Mouse (Mus musculus): ENCODE results near the gene Scn4a.
A peak's percentile ranks its signal among the peaks of the same experiment; 100 is the strongest.

Gene Scn4a

DNA sequence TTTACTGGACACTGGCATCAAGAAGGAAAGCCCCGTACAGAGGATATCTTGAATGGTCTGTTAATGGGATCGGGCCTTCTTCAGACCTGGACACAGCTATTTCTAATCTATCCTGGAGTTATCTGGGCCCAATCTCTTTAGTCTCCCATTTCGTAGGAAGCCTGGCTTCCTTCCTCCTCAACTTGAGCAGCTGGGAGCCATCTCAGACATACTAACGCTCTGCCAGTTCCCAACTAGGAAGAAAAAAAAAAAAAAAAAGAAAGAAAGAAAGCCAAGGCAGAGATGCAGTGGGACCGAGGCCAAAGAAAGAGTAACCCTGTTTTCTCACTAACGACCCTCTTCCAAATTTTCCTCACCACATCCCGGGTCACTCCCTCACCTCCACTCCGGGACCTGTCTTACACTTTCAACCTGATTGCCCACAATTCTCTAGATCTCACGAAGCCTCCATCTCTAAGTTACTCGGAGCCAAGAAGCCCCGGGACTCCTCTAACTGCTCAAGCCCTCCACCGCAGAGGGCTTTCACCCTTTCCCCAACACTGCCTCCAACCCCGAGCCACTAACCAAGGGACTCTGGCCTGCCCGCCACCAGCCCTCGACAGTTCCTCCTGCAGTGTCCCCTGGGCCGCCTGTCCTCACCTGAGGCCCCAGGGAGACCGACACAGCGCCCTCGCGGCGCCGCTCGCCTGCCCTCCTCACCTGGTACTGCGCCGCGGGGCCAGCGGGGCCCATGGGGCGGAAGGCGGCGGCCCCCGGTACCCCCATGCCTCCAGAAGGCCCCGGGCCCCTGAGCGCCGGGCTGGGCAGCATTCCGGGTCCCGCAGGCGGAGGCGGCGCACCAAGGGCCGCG is 81.1 kb downstream of the Scn4a start:
- DNase-seq, result peak; percentile 48

DNA sequence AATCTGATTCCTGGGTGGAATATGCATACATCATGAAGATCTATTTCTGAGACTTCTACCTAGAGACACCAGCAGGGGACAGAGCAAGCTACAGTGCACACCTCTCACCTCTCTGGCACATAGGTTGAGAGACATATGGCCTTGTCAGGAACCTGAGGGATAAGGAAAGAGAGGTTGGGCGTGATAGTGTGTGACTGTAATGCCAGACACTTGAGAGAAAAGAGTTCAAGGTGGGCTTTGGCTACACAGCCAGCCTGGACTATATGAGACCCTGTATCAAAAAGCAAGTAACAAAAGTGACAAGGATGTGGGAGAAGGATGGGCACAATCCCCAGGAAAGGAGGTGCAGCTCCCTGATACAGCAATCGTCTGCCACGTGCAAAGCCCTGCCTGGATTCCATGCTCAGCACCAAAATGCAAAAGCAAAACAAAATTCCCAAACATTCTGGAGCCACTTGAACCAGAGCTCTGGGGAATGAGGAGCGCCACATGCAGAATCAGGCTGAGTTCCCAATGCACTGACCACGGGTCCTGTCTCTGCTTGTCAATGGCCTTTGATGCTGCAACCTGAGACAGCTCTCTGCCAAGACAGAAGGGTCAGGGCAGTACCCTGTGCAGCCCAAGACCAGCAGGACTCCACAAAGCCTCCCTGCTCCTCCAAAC is 81.8 kb downstream of the Scn4a start:
- no peak for DNase-seq

DNA sequence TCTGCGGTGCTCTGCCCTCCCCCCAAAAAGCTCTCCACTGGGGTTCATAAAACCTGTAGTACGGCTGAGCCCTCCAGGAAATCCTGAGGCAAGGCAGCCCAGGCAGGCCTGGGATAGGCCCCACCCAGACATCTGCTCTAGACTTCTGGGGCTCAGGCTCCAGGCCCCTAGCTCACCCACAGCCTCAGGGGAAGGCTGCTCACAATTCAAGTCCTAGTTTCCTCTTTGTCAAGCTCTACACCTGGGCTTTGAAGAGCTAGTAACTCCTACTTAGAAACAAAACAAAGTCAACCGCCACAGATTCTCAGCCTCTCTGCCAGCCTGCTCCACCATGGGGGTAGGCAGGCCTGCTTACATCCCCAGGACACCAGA is 84.0 kb downstream of the Scn4a start:
- peak; percentile 40 for DNase-seq

Data from lung, postnatal 36 days (tissue).